Mouse (Mus musculus) forebrain, embryonic 15.5 days (tissue): ENCODE measurements around the gene Inpp4a. TPM values are rescaled to one million over a fixed set of nuclear protein-coding genes. Genes with fewer than 3 reads are reported as not detected.

Experiments
- ATAC-seq: fragments of 200-750 bp; cut with Nextera tagmentation; replicated peaks from 2 replicates; pipeline ENCODE4 v1.8.0; 2017; ENCODE audit warnings: mild to moderate bottlenecking, moderate TSS enrichment, moderate library complexity
- H3K27ac ChIP-seq: fragments of 300-500 bp; sonication (generic); replicated peaks from 2 replicates; pipeline ENCODE4 v1.5.1; 2015; ENCODE audit warnings: mild to moderate bottlenecking, inconsistent platforms
- H3K27me3 ChIP-seq: fragments of 300-500 bp; sonication (generic); 2 replicates; pipeline ENCODE4 v1.6.1; 2015; ENCODE audit warnings: inconsistent platforms
- H3K36me3 ChIP-seq: fragments of 300-500 bp; sonication (generic); 2 replicates; pipeline ENCODE4 v1.6.1; 2015; ENCODE audit warnings: mild to moderate bottlenecking, inconsistent platforms
- H3K4me1 ChIP-seq: fragments of 300-500 bp; sonication (generic); 2 replicates; pipeline ENCODE4 v1.6.1; 2015; ENCODE audit warnings: inconsistent platforms
- H3K4me2 ChIP-seq: fragments of 300-500 bp; sonication (generic); replicated peaks from 2 replicates; pipeline ENCODE4 v1.6.1; 2015; ENCODE audit warnings: mild to moderate bottlenecking, inconsistent platforms
- H3K4me3 ChIP-seq: fragments of 300-500 bp; sonication (generic); 2 replicates; pipeline ENCODE4 v1.5.1; 2015; ENCODE audit warnings: mild to moderate bottlenecking, inconsistent platforms
- H3K9ac ChIP-seq: fragments of 300-500 bp; sonication (generic); replicated peaks from 2 replicates; pipeline ENCODE4 v1.6.1; 2015; ENCODE audit warnings: mild to moderate bottlenecking, inconsistent platforms
- H3K9me3 ChIP-seq: fragments of 300-500 bp; sonication (generic); 2 replicates; pipeline ENCODE4 v1.6.1; 2016; ENCODE audit warnings: inconsistent platforms
- WGBS: fragments of 180-500 bp; shearing (Covaris S2); methylation state at CpG from one replicate; pipeline ENCODE4 v1.1.7; 2015; ENCODE audit warnings: mixed read lengths; 5-methylcytosine and 5-hydroxymethylcytosine counted together
- polyA plus RNA-seq: library from polyadenylated mRNA; unstranded; fragments of >200 nt; fragmentation: Nextera tagmentation; extraction: Ambion mirVana; gene quantifications from 2 replicates; pipeline ENCODE4 v1.2.1, GENCODE M21; 2015

The Inpp4a gene
- polyA plus RNA-seq, 1 experiment from 2014 or later, result 56.0 TPM

DNA sequence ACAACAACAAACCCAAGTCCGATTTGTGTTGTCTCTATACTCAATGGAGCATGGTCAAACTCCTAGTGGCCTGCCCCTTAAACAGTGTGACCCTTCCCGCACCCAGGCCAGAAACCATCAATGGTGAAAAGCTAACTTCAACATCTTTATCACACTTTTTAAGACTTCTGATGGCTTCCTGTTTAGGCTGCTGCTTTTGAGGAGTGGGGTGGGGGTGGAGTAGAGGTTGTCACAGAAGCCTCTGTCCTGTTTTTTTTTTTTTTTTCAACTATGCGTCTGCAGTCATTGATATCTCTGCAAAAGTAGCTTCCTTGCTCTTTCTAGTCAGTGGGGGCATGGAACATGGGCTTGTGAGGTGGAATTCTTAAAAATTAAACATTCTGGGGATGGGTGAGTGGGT is 3.1 kb downstream of the Inpp4a start:
- H3K4me3 ChIP-seq, result no peak overlapping the region
- WGBS, result 81% methylated on average over 3 of the region's 3 CpGs
- no peak overlapping the region for H3K27ac ChIP-seq
- no peaks in the 10 kb centered on the region for H3K36me3 ChIP-seq
- no peak overlapping the region for H3K4me2 ChIP-seq
- H3K9ac ChIP-seq, result no peak overlapping the region
- H3K4me1 ChIP-seq, result peaks cover 16% of the 10 kb centered on the region
- ATAC-seq, result no peak
- H3K27me3 ChIP-seq, result no peaks in the 10 kb centered on the region
- no peaks in the 10 kb centered on the region for H3K9me3 ChIP-seq

DNA sequence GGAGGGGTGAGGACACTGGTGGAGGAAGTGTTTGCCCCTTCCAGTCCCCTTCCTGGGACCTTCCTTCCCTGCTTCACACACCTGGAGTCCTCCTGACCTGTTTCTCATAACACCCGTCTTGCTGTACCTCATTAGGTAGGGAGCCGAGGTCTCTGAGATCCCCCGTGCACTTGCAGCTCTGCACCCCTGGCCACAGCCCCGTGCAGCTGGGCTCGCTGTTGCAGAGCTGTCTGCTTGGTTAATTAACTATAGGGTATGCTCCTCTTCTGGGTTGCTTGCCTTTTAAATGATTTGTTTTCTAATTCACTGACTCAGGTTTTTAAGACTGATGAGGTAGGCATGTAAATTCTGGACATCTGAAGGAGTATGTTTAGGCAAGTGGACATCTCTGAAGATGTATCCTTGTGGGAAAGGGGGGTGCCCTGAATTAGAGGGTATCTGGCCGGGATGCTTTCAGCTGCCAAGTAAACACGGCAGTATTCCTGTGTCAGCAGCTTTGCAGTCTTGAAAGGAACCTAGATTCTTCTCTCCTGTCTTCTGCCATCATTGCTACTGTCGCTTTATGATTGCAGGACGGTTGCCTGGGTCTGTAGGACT is 6.1 kb downstream of the Inpp4a start:
- no peak overlapping the region for H3K4me2 ChIP-seq
- no peak overlapping the region for H3K9ac ChIP-seq
- H3K27ac ChIP-seq, result no peak overlapping the region
- no peak overlapping the region for H3K4me3 ChIP-seq
- no peak for ATAC-seq
- no peaks in the 10 kb centered on the region for H3K36me3 ChIP-seq
- peaks cover 13% of the 10 kb centered on the region for H3K4me1 ChIP-seq
- H3K9me3 ChIP-seq, result no peaks in the 10 kb centered on the region
- H3K27me3 ChIP-seq, result no peaks in the 10 kb centered on the region
- WGBS, result 77% methylated on average over 9 of the region's 9 CpGs

DNA sequence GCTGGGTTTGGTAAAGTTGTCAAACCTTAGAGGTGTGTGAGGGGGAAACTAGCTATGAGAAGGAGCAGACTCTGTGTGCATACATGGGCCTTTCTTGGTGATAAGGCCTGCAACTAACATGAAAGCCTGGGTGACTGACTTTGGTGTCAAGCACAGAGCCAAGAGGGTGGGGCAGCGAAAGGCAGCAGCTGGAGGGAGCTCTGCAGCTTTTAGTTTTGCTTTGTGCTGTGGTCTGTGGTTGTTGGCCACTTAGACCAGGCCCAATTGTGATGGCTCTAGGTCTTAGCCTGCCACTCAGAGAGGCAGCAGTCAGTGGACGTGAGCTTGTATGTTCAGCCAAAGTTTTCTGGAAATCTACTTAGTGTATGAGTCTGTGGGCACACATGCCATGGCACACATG is 7.9 kb downstream of the Inpp4a start:
- Histone ChIP-seq H3K4me1 (no peaks in the 10 kb centered on the region), H3K4me2 (no peak overlapping the region), H3K27ac (no peak overlapping the region), H3K9ac (no peak overlapping the region), H3K4me3 (no peak overlapping the region), H3K9me3 (no peaks in the 10 kb centered on the region), H3K36me3 (no peaks in the 10 kb centered on the region), H3K27me3 (no peaks in the 10 kb centered on the region)
- ATAC-seq, result no peak
- 86% methylated on average over 2 of the region's 2 CpGs for WGBS

DNA sequence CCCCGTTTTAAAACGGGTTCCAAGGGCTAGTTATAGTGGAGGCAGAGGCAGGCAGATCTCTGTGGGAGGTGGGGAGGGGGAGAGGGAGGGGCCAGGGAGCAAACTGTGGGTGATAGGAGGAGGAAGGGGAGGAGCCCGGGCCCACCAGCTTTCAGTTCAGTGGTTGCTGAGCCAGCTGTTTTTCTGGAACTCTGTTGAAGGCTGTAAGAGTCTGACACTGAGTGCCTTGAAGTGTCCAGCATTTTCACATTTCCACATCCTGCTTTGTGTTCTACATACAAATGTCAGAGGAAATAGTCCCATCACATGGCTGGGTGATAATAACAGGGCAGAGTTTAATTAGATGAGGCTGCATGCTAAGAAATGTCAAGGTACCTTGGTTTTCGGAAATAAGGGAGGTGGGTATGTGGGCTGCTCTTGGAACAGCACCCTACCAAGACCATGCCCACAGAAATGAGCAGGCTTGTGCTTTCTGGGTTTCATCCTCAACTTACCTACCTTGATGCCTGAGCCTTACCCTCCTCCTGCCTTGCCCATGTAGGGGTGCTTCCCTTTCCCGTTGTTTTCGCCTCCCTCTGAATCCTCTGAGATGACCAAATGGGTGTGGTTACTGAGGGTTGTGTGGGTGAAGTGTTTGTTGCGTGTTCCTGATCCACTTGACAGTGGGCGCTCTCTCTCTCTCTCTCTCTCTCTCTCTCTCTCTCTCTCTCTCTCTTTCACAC is 8.5 kb downstream of the Inpp4a start:
- Histone ChIP-seq H3K27me3 (no peaks in the 10 kb centered on the region), H3K36me3 (no peaks in the 10 kb centered on the region), H3K4me3 (no peak overlapping the region), H3K4me1 (no peaks in the 10 kb centered on the region), H3K9me3 (no peaks in the 10 kb centered on the region), H3K9ac (no peak overlapping the region), H3K4me2 (no peak overlapping the region), H3K27ac (no peak overlapping the region)
- 88% methylated on average over 8 of the region's 8 CpGs for WGBS
- no peak for ATAC-seq

DNA sequence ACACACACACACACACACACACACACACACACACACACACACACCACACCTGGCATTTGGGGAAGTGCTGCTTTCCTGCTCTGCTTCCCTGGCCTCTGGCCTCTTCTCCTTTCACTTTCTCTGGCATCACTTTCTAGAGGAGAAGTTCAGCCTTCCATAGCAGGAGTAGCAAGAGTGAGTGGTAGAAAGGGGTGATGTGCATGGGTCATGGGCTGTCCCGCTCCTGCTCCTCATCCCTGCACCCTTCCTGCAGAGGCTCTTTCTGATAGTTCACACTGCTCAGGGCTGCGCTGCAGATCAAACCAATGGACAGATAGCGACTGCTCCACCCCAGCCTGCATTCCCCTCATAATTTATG is 9.1 kb downstream of the Inpp4a start:
- H3K4me2 ChIP-seq, result no peak overlapping the region
- no peaks in the 10 kb centered on the region for H3K9me3 ChIP-seq
- no peak overlapping the region for H3K27ac ChIP-seq
- ATAC-seq, result no peak
- 95% methylated on average over 3 of the region's 3 CpGs for WGBS
- no peak overlapping the region for H3K9ac ChIP-seq
- H3K4me1 ChIP-seq, result no peaks in the 10 kb centered on the region
- no peaks in the 10 kb centered on the region for H3K27me3 ChIP-seq
- no peak overlapping the region for H3K4me3 ChIP-seq
- H3K36me3 ChIP-seq, result no peaks in the 10 kb centered on the region

DNA sequence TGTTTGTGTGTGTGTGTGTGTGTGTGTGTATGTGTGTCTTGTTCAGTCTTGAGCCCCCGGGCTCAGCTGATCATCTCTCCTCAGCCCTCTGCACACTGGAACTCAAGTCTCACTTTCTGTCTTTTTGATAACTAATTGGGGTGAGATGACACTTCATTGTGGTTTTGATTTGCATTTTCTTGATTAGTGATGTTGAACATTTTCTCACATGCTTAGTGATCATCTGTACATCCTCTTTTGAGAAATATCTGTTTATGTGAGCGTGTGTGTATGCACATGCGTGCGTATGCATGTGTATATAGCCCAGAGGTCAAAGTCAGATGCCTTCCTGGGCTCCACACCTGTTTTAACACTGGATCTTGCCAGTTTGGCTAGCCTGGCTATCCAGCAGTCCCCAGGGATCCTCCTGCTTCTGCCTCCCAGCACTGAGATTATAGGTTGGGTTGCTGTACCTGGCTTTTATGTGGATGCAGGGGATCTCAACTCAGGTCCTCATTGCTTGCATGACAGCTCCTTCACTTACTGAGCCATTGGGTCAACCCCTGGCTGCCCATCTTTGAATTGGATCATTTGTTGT is 10.4 kb downstream of the Inpp4a start:
- Histone ChIP-seq H3K4me3 (no peak overlapping the region), H3K4me2 (no peak overlapping the region), H3K4me1 (no peaks in the 10 kb centered on the region), H3K9me3 (no peaks in the 10 kb centered on the region), H3K9ac (no peak overlapping the region), H3K27me3 (no peaks in the 10 kb centered on the region), H3K36me3 (no peaks in the 10 kb centered on the region), H3K27ac (no peak overlapping the region)
- WGBS, result 95% methylated on average over 4 of the region's 4 CpGs
- no peak for ATAC-seq

DNA sequence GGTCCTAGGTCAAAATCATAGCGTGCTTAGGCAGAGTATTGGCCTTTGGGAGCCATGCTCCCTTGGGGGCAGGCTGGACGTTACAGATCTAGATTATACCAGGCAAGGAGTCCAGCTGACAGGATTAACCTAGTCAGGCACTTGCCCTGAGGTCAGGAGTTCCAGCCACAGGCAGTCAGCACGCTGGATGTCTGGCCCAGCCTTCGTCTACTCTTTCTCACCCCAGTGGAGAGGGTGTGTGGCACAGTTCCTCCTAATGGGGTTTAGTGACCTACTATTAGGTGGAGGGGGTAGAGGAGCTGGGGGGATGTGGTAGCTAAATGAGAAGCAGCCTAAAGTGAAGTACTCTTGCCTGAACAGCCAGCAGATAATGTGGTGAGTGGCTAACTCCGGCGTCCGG is 14.7 kb downstream of the Inpp4a start:
- H3K4me3 ChIP-seq, result no peak overlapping the region
- H3K9me3 ChIP-seq, result no peaks in the 10 kb centered on the region
- no peaks in the 10 kb centered on the region for H3K36me3 ChIP-seq
- H3K27me3 ChIP-seq, result no peaks in the 10 kb centered on the region
- WGBS, result 54% methylated on average over 7 of the region's 7 CpGs
- no peaks in the 10 kb centered on the region for H3K4me1 ChIP-seq
- no peak overlapping the region for H3K4me2 ChIP-seq
- no peak overlapping the region for H3K27ac ChIP-seq
- ATAC-seq, result 0 out of 2 replicates have a peak, but pooled peaks have one; percentile 45
- no peak overlapping the region for H3K9ac ChIP-seq

DNA sequence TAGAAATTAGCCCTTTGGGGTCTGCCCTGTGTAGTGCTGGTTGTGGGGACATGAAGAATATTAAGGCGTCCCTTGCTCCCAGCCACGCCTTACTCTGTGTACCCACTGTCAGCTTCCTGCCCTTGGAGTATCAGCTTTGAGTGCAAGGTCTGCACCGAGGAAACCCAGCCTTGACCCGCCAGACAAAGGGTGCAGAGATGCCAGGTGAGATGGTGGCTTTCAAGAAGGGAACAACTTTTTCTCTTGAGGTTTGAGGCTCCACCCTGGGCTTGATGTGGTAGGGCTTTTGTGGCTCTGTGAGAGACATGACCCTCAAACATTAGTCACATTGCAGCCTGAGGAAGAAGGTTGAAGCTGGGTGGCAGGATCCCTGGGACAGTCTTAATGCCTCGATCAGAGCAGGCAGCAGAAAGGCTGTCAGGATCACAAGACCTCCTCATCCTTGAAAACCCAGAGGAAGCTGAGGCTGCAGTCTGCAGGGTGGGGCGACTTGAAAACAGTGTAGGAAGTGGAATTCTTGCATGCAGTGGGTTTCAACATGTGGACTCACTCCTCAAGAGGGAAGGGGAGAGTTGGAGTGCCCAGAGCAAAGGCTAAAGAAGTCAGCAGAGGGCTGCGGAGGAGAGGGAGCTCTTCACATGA is 18.1 kb downstream of the Inpp4a start:
- Histone ChIP-seq H3K27me3 (no peaks in the 10 kb centered on the region), H3K36me3 (no peaks in the 10 kb centered on the region), H3K9ac (no peak overlapping the region), H3K27ac (no peak overlapping the region), H3K9me3 (no peaks in the 10 kb centered on the region), H3K4me3 (no peak overlapping the region), H3K4me2 (no peak overlapping the region), H3K4me1 (no peaks in the 10 kb centered on the region)
- no peak for ATAC-seq
- 83% methylated on average over 7 of the region's 7 CpGs for WGBS

DNA sequence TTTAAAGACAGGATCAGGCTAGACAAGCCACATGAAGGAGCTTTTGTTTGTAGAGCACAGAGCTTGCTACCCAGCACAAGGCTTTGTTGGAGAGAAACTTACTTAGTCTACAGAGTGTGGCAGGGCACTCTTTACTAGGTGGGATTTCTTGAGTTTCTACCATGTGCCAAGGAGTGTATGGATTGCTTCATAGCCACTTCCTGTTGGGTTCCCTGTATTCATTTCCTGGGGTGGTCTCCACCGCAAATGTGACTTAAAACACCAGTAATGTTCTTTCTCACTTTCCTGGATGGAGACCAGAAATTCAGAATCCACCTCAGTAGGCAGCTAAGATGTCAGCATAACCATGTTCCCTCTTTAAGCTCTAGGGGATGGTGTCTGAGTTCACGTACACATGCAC is 18.9 kb downstream of the Inpp4a start:
- H3K36me3 ChIP-seq, result no peaks in the 10 kb centered on the region

DNA sequence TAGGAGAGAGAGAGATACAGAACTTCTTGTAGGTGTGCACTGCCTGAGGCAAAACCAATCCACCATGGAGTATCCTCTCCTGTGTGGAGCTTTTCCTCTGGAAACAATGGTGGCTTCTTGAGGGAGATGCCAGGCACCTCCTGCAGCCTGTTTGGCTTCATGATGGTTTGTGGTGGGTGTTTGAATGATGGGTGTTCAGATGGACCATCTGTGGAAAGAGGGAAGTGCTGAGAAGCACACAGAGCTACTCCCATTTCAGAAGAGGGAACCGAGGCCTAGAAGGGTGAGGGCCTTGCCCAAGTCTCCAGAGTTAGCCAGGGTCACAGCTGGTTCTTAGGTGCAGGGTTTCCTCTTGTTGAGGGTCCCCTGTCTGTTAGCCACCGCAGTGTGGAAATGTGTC is 23.0 kb downstream of the Inpp4a start:
- Histone ChIP-seq H3K4me3 (no peak overlapping the region), H3K4me2 (no peak overlapping the region), H3K4me1 (no peaks in the 10 kb centered on the region), H3K36me3 (no peaks in the 10 kb centered on the region), H3K9me3 (no peaks in the 10 kb centered on the region), H3K27ac (no peak overlapping the region), H3K9ac (no peak overlapping the region), H3K27me3 (no peaks in the 10 kb centered on the region)
- WGBS, result 88% methylated on average over 2 of the region's 2 CpGs
- no peak for ATAC-seq

More for the DNA sequence above, 18.9 kb downstream of the Inpp4a start:
- H3K9ac ChIP-seq, result no peak overlapping the region
- H3K27me3 ChIP-seq, result no peaks in the 10 kb centered on the region
- no peaks in the 10 kb centered on the region for H3K4me1 ChIP-seq
- 97% methylated on average over 2 of the region's 2 CpGs for WGBS
- ATAC-seq, result no peak
- H3K4me3 ChIP-seq, result no peak overlapping the region
- H3K4me2 ChIP-seq, result no peak overlapping the region
- H3K27ac ChIP-seq, result no peak overlapping the region
- no peaks in the 10 kb centered on the region for H3K9me3 ChIP-seq

DNA sequence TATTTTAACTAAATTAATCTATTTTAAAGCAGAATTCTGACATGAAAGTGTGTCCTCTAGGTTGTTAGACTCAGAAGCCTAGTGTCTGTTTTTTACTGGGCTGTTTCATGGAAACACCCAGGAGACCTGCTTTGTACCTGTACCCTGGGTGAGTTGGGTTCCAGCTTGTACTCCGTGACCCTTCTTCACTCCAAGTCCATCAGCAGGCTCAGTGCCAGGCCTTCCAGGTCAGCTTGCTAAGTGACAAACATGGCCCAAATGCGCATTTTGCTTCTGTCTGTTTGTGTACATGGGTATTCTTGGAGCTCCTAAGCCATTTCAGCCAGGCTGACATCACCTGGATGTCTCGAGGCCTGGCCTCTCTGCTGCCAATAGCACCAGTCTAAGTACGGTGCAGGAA is 23.5 kb downstream of the Inpp4a start:
- Histone ChIP-seq H3K9ac (no peak overlapping the region), H3K4me1 (no peaks in the 10 kb centered on the region), H3K27me3 (no peaks in the 10 kb centered on the region), H3K36me3 (no peaks in the 10 kb centered on the region), H3K27ac (no peak overlapping the region), H3K4me2 (no peak overlapping the region), H3K4me3 (no peak overlapping the region), H3K9me3 (no peaks in the 10 kb centered on the region)
- no peak for ATAC-seq
- WGBS, result 91% methylated on average over 4 of the region's 4 CpGs

DNA sequence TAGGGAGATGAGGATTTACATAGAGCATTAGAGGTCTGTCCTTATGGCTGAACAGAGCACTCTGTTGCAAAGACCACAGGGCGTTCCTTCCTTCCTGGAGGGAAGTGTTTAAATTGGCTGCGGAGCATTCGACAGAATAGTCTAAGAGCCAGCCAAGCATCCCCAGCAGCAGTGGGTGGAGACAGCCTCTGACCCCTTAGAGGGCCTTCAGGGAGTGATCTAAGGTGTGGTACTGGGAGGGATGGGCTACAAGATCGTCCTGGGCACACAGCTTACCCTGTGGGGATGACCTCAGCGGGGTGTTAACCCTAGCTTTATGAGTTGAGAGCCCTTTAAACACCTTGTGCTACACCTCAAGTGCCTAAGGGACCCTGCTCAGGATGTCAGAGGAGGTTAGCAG is 24.9 kb downstream of the Inpp4a start:
- H3K4me1 ChIP-seq, result no peaks in the 10 kb centered on the region
- no peak overlapping the region for H3K27ac ChIP-seq
- 48% methylated on average over 5 of the region's 5 CpGs for WGBS
- no peaks in the 10 kb centered on the region for H3K27me3 ChIP-seq
- no peaks in the 10 kb centered on the region for H3K9me3 ChIP-seq
- H3K4me3 ChIP-seq, result no peak overlapping the region
- H3K9ac ChIP-seq, result no peak overlapping the region
- H3K4me2 ChIP-seq, result no peak overlapping the region
- no peaks in the 10 kb centered on the region for H3K36me3 ChIP-seq
- ATAC-seq, result no peak
